Mouse (Mus musculus): ENCODE results near the gene Cmss1. TPM values are rescaled to one million over a fixed set of nuclear protein-coding genes. Genes with fewer than 3 reads are reported as not detected.
A peak's percentile ranks its signal among the peaks of the same experiment; 100 is the strongest.

Cmss1 gene
- polyA plus RNA-seq, 1 experiment from 2014 or later: 33.5 TPM

GRCm38 (mm10) chr16:57366941-57367694 is 239.5 kb downstream of the Cmss1 start:
- DNase-seq (ENCODE audit: low spot score): peak; percentile 45
- H3K9me3 ChIP-seq (ENCODE audit: control insufficient read depth, low read length): no peaks in the 10 kb centered on the region
- peaks cover 37% of the 10 kb centered on the region for H3K4me1 ChIP-seq (ENCODE audit: control insufficient read depth, insufficient read depth, low read length)
- no peak overlapping the region for H3K4me3 ChIP-seq (ENCODE audit: low read depth, low read length)
- H3K36me3 ChIP-seq (ENCODE audit: control insufficient read depth, insufficient read depth, low read length): no peaks in the 10 kb centered on the region
- H3K4me2 ChIP-seq (ENCODE audit: low read depth, low read length): no peak overlapping the region
- no peak for ATAC-seq (ENCODE audit: low read depth)
- no peaks in the 10 kb centered on the region for H3K27me3 ChIP-seq (replicated peaks; ENCODE audit: control insufficient read depth, insufficient read depth, low read length)
- WGBS: 31% methylated on average over 18 of the region's 18 CpGs
- peak overlapping the region; percentile 35; the same call in 1 of the 2 replicates for H3K27ac ChIP-seq (replicated peaks; ENCODE audit: low read depth, low read length)
- H3K9ac ChIP-seq (ENCODE audit: low read depth, low read length): no peak overlapping the region

GRCm38 (mm10) chr16:57366141-57366540 is 240.5 kb downstream of the Cmss1 start:
- no peaks in the 10 kb centered on the region for H3K9me3 ChIP-seq (ENCODE audit: control insufficient read depth, low read length)
- peaks cover 37% of the 10 kb centered on the region for H3K4me1 ChIP-seq (ENCODE audit: control insufficient read depth, insufficient read depth, low read length)
- ATAC-seq (ENCODE audit: low read depth) (no peak), DNase-seq (ENCODE audit: low spot score) (no peak)
- H3K36me3 ChIP-seq (ENCODE audit: control insufficient read depth, insufficient read depth, low read length): no peaks in the 10 kb centered on the region
- no peak overlapping the region for H3K27ac ChIP-seq (replicated peaks; ENCODE audit: low read depth, low read length)
- no peak overlapping the region for H3K9ac ChIP-seq (ENCODE audit: low read depth, low read length)
- no peak overlapping the region for H3K4me3 ChIP-seq (ENCODE audit: low read depth, low read length)
- WGBS: 39% methylated on average over 6 of the region's 6 CpGs
- no peak overlapping the region for H3K4me2 ChIP-seq (ENCODE audit: low read depth, low read length)
- H3K27me3 ChIP-seq (replicated peaks; ENCODE audit: control insufficient read depth, insufficient read depth, low read length): no peaks in the 10 kb centered on the region

- no peak for ATAC-seq (ENCODE audit: low read depth)
- Histone ChIP-seq H3K27me3 (replicated peaks; ENCODE audit: control insufficient read depth, insufficient read depth, low read length) (no peaks in the 10 kb centered on the region), H3K9ac (ENCODE audit: low read depth, low read length) (no peak overlapping the region), H3K4me2 (ENCODE audit: low read depth, low read length) (no peak overlapping the region), H3K9me3 (ENCODE audit: control insufficient read depth, low read length) (no peaks in the 10 kb centered on the region), H3K4me3 (ENCODE audit: low read depth, low read length) (no peak overlapping the region), H3K27ac (replicated peaks; ENCODE audit: low read depth, low read length) (no peak overlapping the region), H3K36me3 (ENCODE audit: control insufficient read depth, insufficient read depth, low read length) (no peaks in the 10 kb centered on the region), H3K4me1 (ENCODE audit: control insufficient read depth, insufficient read depth, low read length) (peaks cover 27% of the 10 kb centered on the region)
- 87% methylated on average over 7 of the region's 7 CpGs for WGBS
- DNase-seq (ENCODE audit: low spot score): no peak
Measured at GRCm38 (mm10) chr16:57364498-57364897, 242.2 kb downstream of the Cmss1 start.

- peak overlapping the region; percentile 46; the same call in 1 of the 2 replicates for H3K9ac ChIP-seq (ENCODE audit: low read depth, low read length)
- 32% methylated on average over 18 of the region's 18 CpGs for WGBS
- H3K9me3 ChIP-seq (ENCODE audit: control insufficient read depth, low read length): no peaks in the 10 kb centered on the region
- peak; percentile 79 for DNase-seq (ENCODE audit: low spot score)
- ATAC-seq (ENCODE audit: low read depth): peak; percentile 88
- no peak overlapping the region for H3K4me3 ChIP-seq (ENCODE audit: low read depth, low read length)
- peaks cover 27% of the 10 kb centered on the region for H3K4me1 ChIP-seq (ENCODE audit: control insufficient read depth, insufficient read depth, low read length)
- H3K27ac ChIP-seq (replicated peaks; ENCODE audit: low read depth, low read length): no peak overlapping the region
- no peaks in the 10 kb centered on the region for H3K27me3 ChIP-seq (replicated peaks; ENCODE audit: control insufficient read depth, insufficient read depth, low read length)
- H3K4me2 ChIP-seq (ENCODE audit: low read depth, low read length): peak overlapping the region; percentile 40
- H3K36me3 ChIP-seq (ENCODE audit: control insufficient read depth, insufficient read depth, low read length): no peaks in the 10 kb centered on the region
Measured at GRCm38 (mm10) chr16:57362679-57363401, 243.8 kb downstream of the Cmss1 start.

DNA sequence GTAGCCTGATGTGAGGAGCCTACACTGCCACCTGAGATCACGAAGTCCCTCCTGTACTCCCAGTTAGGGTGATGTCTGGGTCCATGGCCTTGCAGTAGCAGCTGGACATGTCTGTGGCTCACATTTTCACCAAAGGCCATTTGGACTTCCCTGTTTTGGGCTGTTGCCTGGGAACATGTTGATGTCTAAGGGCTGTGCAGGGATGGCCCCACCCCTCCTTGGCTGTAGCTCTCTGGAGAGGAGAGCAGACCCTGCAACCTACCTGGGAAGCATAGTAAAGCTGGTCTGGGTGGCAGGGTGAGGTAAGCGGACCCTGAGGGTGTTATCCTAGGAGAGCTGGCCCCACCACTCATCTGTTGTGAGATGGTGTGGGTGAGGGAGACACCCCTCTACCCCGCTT is 245.9 kb downstream of the Cmss1 start:
- WGBS: 96% methylated on average over 3 of the region's 3 CpGs
- peaks cover 11% of the 10 kb centered on the region for H3K4me1 ChIP-seq (ENCODE audit: control insufficient read depth, insufficient read depth, low read length)
- H3K27ac ChIP-seq (replicated peaks; ENCODE audit: low read depth, low read length): no peak overlapping the region
- H3K27me3 ChIP-seq (replicated peaks; ENCODE audit: control insufficient read depth, insufficient read depth, low read length): no peaks in the 10 kb centered on the region
- no peak overlapping the region for H3K4me3 ChIP-seq (ENCODE audit: low read depth, low read length)
- H3K4me2 ChIP-seq (ENCODE audit: low read depth, low read length): no peak overlapping the region
- DNase-seq (ENCODE audit: low spot score) (no peak), ATAC-seq (ENCODE audit: low read depth) (no peak)
- no peak overlapping the region for H3K9ac ChIP-seq (ENCODE audit: low read depth, low read length)
- no peaks in the 10 kb centered on the region for H3K9me3 ChIP-seq (ENCODE audit: control insufficient read depth, low read length)
- no peaks in the 10 kb centered on the region for H3K36me3 ChIP-seq (ENCODE audit: control insufficient read depth, insufficient read depth, low read length)

DNA sequence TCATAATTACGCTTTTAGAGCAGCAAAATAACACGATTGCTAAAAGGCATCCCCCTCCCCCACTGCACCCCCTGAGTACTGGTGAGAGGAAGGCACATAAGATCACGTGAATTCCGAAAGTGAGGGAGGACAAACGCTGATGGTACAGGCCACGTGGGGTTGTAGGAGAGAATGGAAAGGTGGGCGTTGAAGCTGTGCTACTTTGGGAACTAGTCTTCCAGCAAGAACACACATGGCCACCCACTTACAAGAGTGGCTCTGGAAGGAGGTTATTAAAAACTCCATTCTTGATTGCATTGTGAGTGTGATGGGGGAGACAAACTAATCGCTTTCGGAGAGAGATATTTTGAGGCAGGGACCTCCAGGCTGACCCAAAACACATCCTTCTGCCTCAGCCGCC is 247.4 kb downstream of the Cmss1 start:
- 90% methylated on average over 10 of the region's 10 CpGs for WGBS
- H3K9ac ChIP-seq (ENCODE audit: low read depth, low read length): no peak overlapping the region

GRCm38 (mm10) chr16:57357011-57357410 is 249.7 kb downstream of the Cmss1 start:
- Histone ChIP-seq H3K27me3 (replicated peaks; ENCODE audit: control insufficient read depth, insufficient read depth, low read length) (no peaks in the 10 kb centered on the region), H3K27ac (replicated peaks; ENCODE audit: low read depth, low read length) (no peak overlapping the region), H3K4me2 (ENCODE audit: low read depth, low read length) (no peak overlapping the region), H3K36me3 (ENCODE audit: control insufficient read depth, insufficient read depth, low read length) (no peaks in the 10 kb centered on the region), H3K4me1 (ENCODE audit: control insufficient read depth, insufficient read depth, low read length) (0 out of 2 replicates have a peak, but pooled peaks cover 5% of the 10 kb centered on the region), H3K4me3 (ENCODE audit: low read depth, low read length) (no peak overlapping the region), H3K9me3 (ENCODE audit: control insufficient read depth, low read length) (no peaks in the 10 kb centered on the region), H3K9ac (ENCODE audit: low read depth, low read length) (no peak overlapping the region)
- WGBS: 85% methylated on average over 6 of the region's 6 CpGs
- ATAC-seq (ENCODE audit: low read depth) (no peak), DNase-seq (ENCODE audit: low spot score) (peak; percentile 40)

More for the DNA sequence above, 247.4 kb downstream of the Cmss1 start:
- H3K27ac ChIP-seq (replicated peaks; ENCODE audit: low read depth, low read length): no peak overlapping the region
- no peak for ATAC-seq (ENCODE audit: low read depth)
- DNase-seq (ENCODE audit: low spot score): no peak
- H3K9me3 ChIP-seq (ENCODE audit: control insufficient read depth, low read length): no peaks in the 10 kb centered on the region
- no peaks in the 10 kb centered on the region for H3K36me3 ChIP-seq (ENCODE audit: control insufficient read depth, insufficient read depth, low read length)
- no peak overlapping the region for H3K4me3 ChIP-seq (ENCODE audit: low read depth, low read length)
- H3K4me2 ChIP-seq (ENCODE audit: low read depth, low read length): no peak overlapping the region
- H3K4me1 ChIP-seq (ENCODE audit: control insufficient read depth, insufficient read depth, low read length): peaks cover 11% of the 10 kb centered on the region
- no peaks in the 10 kb centered on the region for H3K27me3 ChIP-seq (replicated peaks; ENCODE audit: control insufficient read depth, insufficient read depth, low read length)

GRCm38 (mm10) chr16:57356454-57356853 is 250.2 kb downstream of the Cmss1 start:
- 67% methylated on average over 6 of the region's 6 CpGs for WGBS
- no peak for DNase-seq (ENCODE audit: low spot score)
- no peaks in the 10 kb centered on the region for H3K9me3 ChIP-seq (ENCODE audit: control insufficient read depth, low read length)
- H3K4me3 ChIP-seq (ENCODE audit: low read depth, low read length): no peak overlapping the region
- H3K27me3 ChIP-seq (replicated peaks; ENCODE audit: control insufficient read depth, insufficient read depth, low read length): no peaks in the 10 kb centered on the region
- H3K36me3 ChIP-seq (ENCODE audit: control insufficient read depth, insufficient read depth, low read length): no peaks in the 10 kb centered on the region
- H3K4me1 ChIP-seq (ENCODE audit: control insufficient read depth, insufficient read depth, low read length): 0 out of 2 replicates have a peak, but pooled peaks cover 5% of the 10 kb centered on the region
- ATAC-seq (ENCODE audit: low read depth): no peak
- H3K4me2 ChIP-seq (ENCODE audit: low read depth, low read length): no peak overlapping the region
- H3K9ac ChIP-seq (ENCODE audit: low read depth, low read length): no peak overlapping the region
- no peak overlapping the region for H3K27ac ChIP-seq (replicated peaks; ENCODE audit: low read depth, low read length)
